Mouse (Mus musculus) heart, embryonic 11.5 days (tissue): ENCODE measurements around the gene Ap5b1. TPM values are rescaled to one million over a fixed set of nuclear protein-coding genes. Genes with fewer than 3 reads are reported as not detected.

ENCODE experiments used
- ATAC-seq: fragments of 200-750 bp; cut with Nextera tagmentation; replicated peaks from 2 replicates; pipeline ENCODE4 v1.8.0; 2017; ENCODE audit warnings: moderate library complexity; ENCODE audit not compliant: insufficient number of reproducible peaks, low FRiP score, low TSS enrichment
- H3K27ac ChIP-seq: fragments of 300-500 bp; sonication (generic); 2 replicates; pipeline ENCODE4 v1.5.1; 2014; ENCODE audit warnings: mild to moderate bottlenecking, low read depth, low read length
- H3K27me3 ChIP-seq: fragments of 300-500 bp; sonication (generic); 2 replicates; pipeline ENCODE4 v1.6.1; 2014; ENCODE audit warnings: mild to moderate bottlenecking, low read length, mixed read lengths; ENCODE audit not compliant: control insufficient read depth, insufficient read depth
- H3K36me3 ChIP-seq: fragments of 300-500 bp; sonication (generic); 2 replicates; pipeline ENCODE4 v1.6.1; 2014; ENCODE audit warnings: mild to moderate bottlenecking, low read length, moderate library complexity, mixed read lengths; ENCODE audit not compliant: control insufficient read depth, insufficient read depth
- H3K4me1 ChIP-seq: fragments of 300-500 bp; sonication (generic); 2 replicates; pipeline ENCODE4 v1.6.1; 2014; ENCODE audit warnings: low read length; ENCODE audit not compliant: control insufficient read depth, insufficient read depth
- H3K4me2 ChIP-seq: fragments of 300-500 bp; sonication (generic); 2 replicates; pipeline ENCODE4 v1.6.1; 2014; ENCODE audit warnings: mild to moderate bottlenecking, moderate library complexity
- H3K4me3 ChIP-seq: fragments of 300-500 bp; sonication (generic); 2 replicates; pipeline ENCODE4 v1.5.1; 2014; ENCODE audit warnings: low read depth, low read length
- H3K9ac ChIP-seq: fragments of 300-500 bp; sonication (generic); 2 replicates; pipeline ENCODE4 v1.6.1; 2014; ENCODE audit warnings: mild to moderate bottlenecking, low read depth, low read length, moderate library complexity
- H3K9me3 ChIP-seq: fragments of 300-500 bp; sonication (generic); replicated peaks from 2 replicates; pipeline ENCODE4 v1.6.1; 2016; ENCODE audit warnings: low read length; ENCODE audit not compliant: control insufficient read depth
- WGBS: fragments of 180-500 bp; shearing (Covaris S2); extraction: QIAGEN DNeasy Blood & Tissue Kit; methylation state at CpG from one replicate; pipeline ENCODE4 v1.1.7; 2014; ENCODE audit not compliant: insufficient replicate concordance; 5-methylcytosine and 5-hydroxymethylcytosine counted together
- polyA plus RNA-seq: library from polyadenylated mRNA; unstranded; fragments of >200 nt; fragmentation: Nextera tagmentation; extraction: Ambion mirVana; gene quantifications from 2 replicates; pipeline ENCODE4 v1.2.1, GENCODE M21; 2014

The Ap5b1 gene
- polyA plus RNA-seq, 1 experiment from 2014 or later: 2.3 TPM

DNA sequence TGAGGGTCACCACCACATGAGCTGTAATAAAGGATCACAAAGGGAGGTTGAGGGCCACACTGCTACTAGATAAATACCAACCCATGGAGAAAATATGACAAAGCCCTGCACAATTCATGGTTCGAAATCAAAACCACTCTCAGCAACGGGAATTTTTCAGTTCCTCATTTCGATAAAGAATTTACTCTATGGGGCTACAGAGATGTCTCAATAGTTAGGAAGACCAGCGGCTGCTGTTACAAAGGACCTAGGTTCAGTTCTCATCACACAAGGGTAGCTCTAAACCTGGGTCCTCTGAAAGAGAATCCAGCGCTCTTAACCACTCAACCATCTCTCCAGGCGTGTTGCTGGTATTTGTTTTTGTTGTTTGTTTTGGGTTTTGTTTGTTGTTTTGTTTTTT is 24.1 kb downstream of the Ap5b1 start:
- H3K36me3 ChIP-seq: no peaks in the 10 kb centered on the region
- no peaks in the 10 kb centered on the region for H3K9me3 ChIP-seq
- ATAC-seq: no peak
- no peak overlapping the region for H3K9ac ChIP-seq
- WGBS: 75% methylated on average over 6 of the region's 6 CpGs
- no peak overlapping the region for H3K4me2 ChIP-seq
- no peaks in the 10 kb centered on the region for H3K4me1 ChIP-seq
- no peaks in the 10 kb centered on the region for H3K27me3 ChIP-seq
- H3K27ac ChIP-seq: no peak overlapping the region
- no peak overlapping the region for H3K4me3 ChIP-seq

DNA sequence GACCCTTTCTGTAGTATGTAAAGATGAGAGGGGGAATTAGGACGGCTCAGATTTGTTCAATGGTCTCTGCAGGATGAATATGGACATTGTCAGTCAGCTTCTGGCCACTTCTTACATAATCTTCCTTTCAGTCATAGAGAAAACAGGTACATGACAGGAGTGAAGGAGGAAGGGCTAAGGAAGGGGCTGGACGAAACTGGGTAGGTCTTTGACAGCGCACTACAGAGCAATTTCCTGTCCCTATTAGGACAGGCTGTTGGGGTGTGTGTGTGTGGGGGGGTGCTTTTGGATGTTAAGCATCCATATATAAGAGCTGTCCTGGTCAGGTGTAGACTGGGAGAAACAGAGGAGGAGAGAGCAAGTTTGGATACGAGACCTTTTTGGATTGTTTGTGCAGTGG is 31.4 kb downstream of the Ap5b1 start:
- H3K4me2 ChIP-seq: no peak overlapping the region
- no peaks in the 10 kb centered on the region for H3K9me3 ChIP-seq
- peaks cover 2% of the 10 kb centered on the region for H3K36me3 ChIP-seq
- peaks cover 11% of the 10 kb centered on the region for H3K4me1 ChIP-seq
- H3K9ac ChIP-seq: no peak overlapping the region
- ATAC-seq: no peak
- 75% methylated on average over 4 of the region's 4 CpGs for WGBS
- no peaks in the 10 kb centered on the region for H3K27me3 ChIP-seq
- H3K27ac ChIP-seq: no peak overlapping the region
- H3K4me3 ChIP-seq: no peak overlapping the region

GRCm38 (mm10) chr19:5601752-5602541 is 34.1 kb downstream of the Ap5b1 start, which contains the start of gene Rnaseh2c:
Gene Rnaseh2c, plus strand, starts transcription at chr19:5601873.
- peak within 1 kb of the TSS; percentile 83 for H3K27ac ChIP-seq
- H3K9ac ChIP-seq: peak within 1 kb of the TSS; percentile 93
- peak within 1 kb of the TSS; percentile 93 for H3K4me2 ChIP-seq
- no peaks in the 10 kb centered on the region for H3K9me3 ChIP-seq
- H3K4me3 ChIP-seq: peak within 1 kb of the TSS; percentile 96
- ATAC-seq: peak; percentile 78
- under 1% methylated on average over 63 of the region's 64 CpGs for WGBS
- peaks cover 11% of the 10 kb centered on the region for H3K4me1 ChIP-seq
- no peaks in the 10 kb centered on the region for H3K27me3 ChIP-seq
- peaks cover 21% of the 10 kb centered on the region for H3K36me3 ChIP-seq

GRCm38 (mm10) chr19:5603664-5604063 is 35.8 kb downstream of the Ap5b1 start:
- peaks cover 21% of the 10 kb centered on the region for H3K36me3 ChIP-seq
- no peak for ATAC-seq
- peaks cover 14% of the 10 kb centered on the region for H3K4me1 ChIP-seq
- 87% methylated on average over 7 of the region's 7 CpGs for WGBS
- H3K9ac ChIP-seq: no peak overlapping the region
- H3K4me2 ChIP-seq: no peak overlapping the region
- no peaks in the 10 kb centered on the region for H3K9me3 ChIP-seq
- H3K27me3 ChIP-seq: no peaks in the 10 kb centered on the region
- no peak overlapping the region for H3K4me3 ChIP-seq
- no peak overlapping the region for H3K27ac ChIP-seq

GRCm38 (mm10) chr19:5605126-5605525 is 37.3 kb downstream of the Ap5b1 start:
- Histone ChIP-seq H3K27me3 (no peaks in the 10 kb centered on the region), H3K9ac (no peak overlapping the region), H3K9me3 (no peaks in the 10 kb centered on the region), H3K4me2 (no peak overlapping the region), H3K4me3 (no peak overlapping the region), H3K36me3 (peaks cover 21% of the 10 kb centered on the region), H3K27ac (no peak overlapping the region), H3K4me1 (peaks cover 18% of the 10 kb centered on the region)
- WGBS: 92% methylated on average over 7 of the region's 7 CpGs
- ATAC-seq: no peak

GRCm38 (mm10) chr19:5606196-5606595 is 38.4 kb downstream of the Ap5b1 start:
- H3K4me1 ChIP-seq: peaks cover 23% of the 10 kb centered on the region
- no peaks in the 10 kb centered on the region for H3K27me3 ChIP-seq
- no peaks in the 10 kb centered on the region for H3K9me3 ChIP-seq
- H3K27ac ChIP-seq: no peak overlapping the region
- no peak overlapping the region for H3K9ac ChIP-seq
- no peak overlapping the region for H3K4me3 ChIP-seq
- no peak overlapping the region for H3K4me2 ChIP-seq
- no peak for ATAC-seq
- 76% methylated on average over 8 of the region's 8 CpGs for WGBS
- H3K36me3 ChIP-seq: peaks cover 21% of the 10 kb centered on the region

DNA sequence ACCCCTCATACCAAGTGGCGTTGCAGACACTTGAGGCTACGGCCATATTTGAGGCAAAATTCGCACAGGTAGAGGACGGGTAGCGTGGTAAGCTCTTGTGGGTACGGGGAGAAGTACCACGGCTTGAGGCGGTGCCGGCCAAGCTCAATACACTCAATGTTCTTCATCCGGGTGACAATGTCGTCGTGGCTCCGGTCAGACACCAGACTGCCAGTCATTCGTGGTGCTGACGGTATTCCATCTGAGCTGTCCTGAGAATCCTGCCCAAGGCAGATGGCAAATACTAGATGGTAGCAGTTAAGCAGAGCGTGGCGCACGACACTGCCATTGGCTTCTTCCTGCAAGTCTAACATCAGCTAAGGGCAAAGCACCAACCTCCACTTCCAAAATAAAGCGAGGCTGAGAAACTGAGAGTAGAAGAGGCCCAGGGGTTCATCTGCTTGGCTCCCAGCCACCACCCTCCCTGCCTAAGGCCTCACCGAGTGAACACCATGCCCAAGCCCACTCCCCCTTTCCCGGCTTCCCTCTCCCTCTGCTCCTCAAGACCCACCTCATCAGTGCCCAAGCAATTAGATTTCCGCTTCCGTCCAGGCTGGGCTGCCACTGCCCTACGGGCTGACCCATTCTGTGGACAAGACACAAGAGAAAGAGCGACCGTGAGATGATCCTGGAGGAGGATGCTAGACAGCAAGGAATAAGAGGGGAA is 40.0 kb downstream of the Ap5b1 start:
- H3K4me1 ChIP-seq: peaks cover 17% of the 10 kb centered on the region
- no peak overlapping the region for H3K4me3 ChIP-seq
- H3K9ac ChIP-seq: no peak overlapping the region
- WGBS: 94% methylated on average over 26 of the region's 26 CpGs
- H3K27ac ChIP-seq: no peak overlapping the region
- peaks cover 21% of the 10 kb centered on the region for H3K36me3 ChIP-seq
- H3K27me3 ChIP-seq: no peaks in the 10 kb centered on the region
- H3K4me2 ChIP-seq: no peak overlapping the region
- ATAC-seq: no peak
- no peaks in the 10 kb centered on the region for H3K9me3 ChIP-seq

DNA sequence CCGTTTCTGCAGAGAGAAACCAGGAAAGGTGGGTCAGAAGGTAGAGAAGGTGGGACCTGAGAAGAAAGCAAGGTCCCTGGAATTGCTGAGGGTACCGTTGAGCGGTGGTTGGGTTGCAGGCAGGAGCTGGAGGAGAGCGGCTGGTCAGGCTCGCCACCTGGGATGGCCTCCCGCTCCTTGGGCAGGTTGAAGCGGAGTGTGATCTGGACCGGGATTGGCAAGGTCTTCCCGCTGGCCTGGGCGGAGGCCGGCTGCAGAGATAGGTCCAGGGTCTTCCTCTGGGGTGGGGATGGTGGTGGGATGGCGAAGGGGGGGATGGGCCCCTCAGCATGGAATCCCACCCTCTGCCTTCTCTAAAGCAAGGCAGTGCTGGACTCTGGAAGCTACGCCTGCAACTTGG is 40.9 kb downstream of the Ap5b1 start:
- Histone ChIP-seq H3K9ac (no peak overlapping the region), H3K27me3 (no peaks in the 10 kb centered on the region), H3K9me3 (no peaks in the 10 kb centered on the region), H3K4me1 (peaks cover 11% of the 10 kb centered on the region), H3K4me3 (peak overlapping the region; percentile 69), H3K27ac (no peak overlapping the region), H3K36me3 (peaks cover 21% of the 10 kb centered on the region), H3K4me2 (peak overlapping the region; percentile 71)
- no peak for ATAC-seq
- WGBS: 93% methylated on average over 13 of the region's 13 CpGs
